Comparison of ENCODE assay signal across 12 mouse cellular contexts in the genomic region with DNA sequence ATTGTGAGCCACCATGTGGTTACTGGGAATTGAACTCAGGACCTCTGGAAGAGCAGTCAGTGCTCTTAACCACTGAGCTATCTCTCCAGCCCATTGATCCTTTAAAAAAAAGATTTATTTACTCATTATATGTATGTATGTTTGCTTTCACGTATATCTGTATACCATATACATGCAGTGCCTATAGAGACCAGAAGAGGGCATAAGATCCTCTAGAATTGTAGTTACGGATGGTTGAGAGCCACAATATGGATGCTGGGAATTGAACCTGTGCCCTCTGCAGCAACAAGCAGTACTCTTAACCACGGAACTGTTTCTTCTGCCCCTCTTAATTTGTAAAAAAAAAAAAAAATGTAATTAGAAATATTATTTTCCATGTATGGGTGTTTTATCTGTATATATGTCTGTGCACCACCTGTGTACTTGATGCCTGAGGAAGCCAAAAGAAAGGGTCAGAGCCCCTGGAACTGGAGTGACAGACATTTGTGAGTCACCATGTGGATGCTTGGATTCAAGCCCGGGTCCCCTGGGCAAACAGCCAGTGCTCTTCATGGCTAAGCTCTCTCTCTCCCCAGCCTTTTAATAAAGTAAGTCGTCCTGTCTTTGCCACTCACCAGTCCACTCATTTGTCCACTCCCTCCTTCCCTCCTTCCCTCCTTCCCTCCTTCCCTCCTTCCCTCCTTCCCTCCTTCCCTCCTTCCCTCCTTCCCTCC. TPM values are rescaled to one million over a fixed set of nuclear protein-coding genes. Genes with fewer than 3 reads are reported as not detected.
DNase-seq lines count a peak whose midpoint lies in the region; ATAC-seq and TF ChIP-seq lines count a peak whose summit lies in the region.
"Had no signal": no experiment of that assay in that cellular context is flagged by ENCODE, and none has a peak within 500 bp of the region (broad histone marks: within the 10 kb centered on the region; RNA-seq: fewer than 3 reads in every experiment).

No protein-coding gene starts in this region.

- TF ChIP-seq CTCF in ES-Bruce4 (IDR thresholded peaks at IDR 0.05; ENCODE audit: low read depth, low read length) = peak; percentile 9
- no peak for TF ChIP-seq CTCF in brain, embryonic 14.5 days (IDR thresholded peaks at IDR 0.05; ENCODE audit: borderline replicate concordance, extremely low read depth, insufficient read depth, insufficient read length)

- H3K27me3 ChIP-seq in forebrain, embryonic 14.5 days (replicated peaks; ENCODE audit: control insufficient read depth, insufficient read depth, low read length) = no peaks in the 10 kb centered on the region
- H3K27me3 ChIP-seq in forebrain, embryonic 15.5 days = peaks cover 12% of the 10 kb centered on the region; the same call in 1 of the 2 replicates
- H3K27me3 ChIP-seq in ES-Bruce4 (ENCODE audit: control insufficient read depth, insufficient read depth, low read length, poor library complexity, severe bottlenecking) = no peaks in the 10 kb centered on the region; the same call in 1 of the 2 replicates
- H3K27me3 ChIP-seq in hindbrain, embryonic 12.5 days = peaks cover 2% of the 10 kb centered on the region; the same call in 1 of the 2 replicates
- H3K27me3 ChIP-seq: megakaryocyte, embryonic 14.5 days had no signal

- no peak overlapping the region for H3K9ac ChIP-seq in forebrain, embryonic 14.5 days (ENCODE audit: low read length)
- no peak overlapping the region for H3K9ac ChIP-seq in forebrain, embryonic 15.5 days (replicated peaks)
- H3K9ac ChIP-seq in ES-Bruce4 (ENCODE audit: low read depth, poor library complexity, severe bottlenecking) = no peak overlapping the region
- no peak overlapping the region for H3K9ac ChIP-seq in hindbrain, embryonic 12.5 days

- H3K36me3 ChIP-seq in forebrain, embryonic 14.5 days (ENCODE audit: control insufficient read depth, insufficient read depth, low read length) = no peaks in the 10 kb centered on the region
- no peaks in the 10 kb centered on the region for H3K36me3 ChIP-seq in forebrain, embryonic 15.5 days
- no peaks in the 10 kb centered on the region for H3K36me3 ChIP-seq in ES-Bruce4 (ENCODE audit: control insufficient read depth, insufficient read depth, low read length, poor library complexity, severe bottlenecking)
- H3K36me3 ChIP-seq in hindbrain, embryonic 12.5 days = no peaks in the 10 kb centered on the region
- H3K36me3 ChIP-seq: G1E had no signal

- 56% methylated on average over 5 of the region's 5 CpGs for WGBS in forebrain, embryonic 14.5 days
- 52% methylated on average over 5 of the region's 5 CpGs for WGBS in forebrain, embryonic 15.5 days
- 77% methylated on average over 5 of the region's 5 CpGs for WGBS in hindbrain, embryonic 12.5 days

- intact Hi-C loops in left cerebral cortex, postnatal 4 days (cut with DNase I) = no loop called here
- intact Hi-C loops in left cerebral cortex, postnatal 25 days (cut with DNase I) = no loop called here

- peak; percentile 67 for DNase-seq in forebrain, embryonic 14.5 days (ENCODE audit: low spot score)
- peak; percentile 84 for DNase-seq in left cerebral cortex, postnatal 4 days
- no peak for DNase-seq in left cerebral cortex, postnatal 25 days (ENCODE audit: low spot score in 2 of 2)
- DNase-seq in brain, embryonic 14.5 days (ENCODE audit: low read depth) = peak; percentile 80
- no peak for DNase-seq in left cerebral cortex, adult 9 months (ENCODE audit: low spot score in 2 of 2)
- DNase-seq: embryo, embryonic 11 days had no signal

- H3K9me3 ChIP-seq in forebrain, embryonic 14.5 days (replicated peaks; ENCODE audit: control insufficient read depth, low read length) = no peaks in the 10 kb centered on the region
- H3K9me3 ChIP-seq in forebrain, embryonic 15.5 days = no peaks in the 10 kb centered on the region
- H3K9me3 ChIP-seq in ES-Bruce4 (replicated peaks; ENCODE audit: control insufficient read depth, insufficient read depth, low read length, poor library complexity, severe bottlenecking) = no peaks in the 10 kb centered on the region
- H3K9me3 ChIP-seq in hindbrain, embryonic 12.5 days (replicated peaks) = no peaks in the 10 kb centered on the region
- H3K9me3 ChIP-seq: G1E had no signal

- H3K4me1 ChIP-seq in forebrain, embryonic 14.5 days (ENCODE audit: control insufficient read depth, insufficient read depth, low read length) = no peaks in the 10 kb centered on the region
- no peaks in the 10 kb centered on the region for H3K4me1 ChIP-seq in forebrain, embryonic 15.5 days
- no peaks in the 10 kb centered on the region for H3K4me1 ChIP-seq in ES-Bruce4 (ENCODE audit: control insufficient read depth, insufficient read depth, low read length)
- no peaks in the 10 kb centered on the region for H3K4me1 ChIP-seq in hindbrain, embryonic 12.5 days

- TF ChIP-seq EP300 in ES-Bruce4 (IDR thresholded peaks at IDR 0.05; ENCODE audit: insufficient read depth, low read depth, low read length) = no peak

- no peak overlapping the region for H3K4me3 ChIP-seq in forebrain, embryonic 14.5 days (ENCODE audit: low read depth, low read length)
- no peak overlapping the region for H3K4me3 ChIP-seq in forebrain, embryonic 15.5 days
- no peak overlapping the region for H3K4me3 ChIP-seq in ES-Bruce4 (ENCODE audit: low read depth, low read length)
- no peak overlapping the region for H3K4me3 ChIP-seq in hindbrain, embryonic 12.5 days
- H3K4me3 ChIP-seq: megakaryocyte, embryonic 14.5 days had no signal

- no peak overlapping the region for H3K27ac ChIP-seq in forebrain, embryonic 14.5 days (ENCODE audit: low read depth, low read length)
- H3K27ac ChIP-seq in forebrain, embryonic 15.5 days (replicated peaks) = no peak overlapping the region
- H3K27ac ChIP-seq in ES-Bruce4 (ENCODE audit: insufficient read depth, low read length) = no peak overlapping the region
- H3K27ac ChIP-seq in hindbrain, embryonic 12.5 days = no peak overlapping the region

- no peak for ATAC-seq in forebrain, embryonic 14.5 days
- no peak for ATAC-seq in forebrain, embryonic 15.5 days (replicated peaks)
- no peak for ATAC-seq in hindbrain, embryonic 12.5 days (ENCODE audit: low FRiP score)

- H3K4me2 ChIP-seq in forebrain, embryonic 14.5 days (ENCODE audit: low read length) = no peak overlapping the region
- no peak overlapping the region for H3K4me2 ChIP-seq in forebrain, embryonic 15.5 days (replicated peaks)
- H3K4me2 ChIP-seq in hindbrain, embryonic 12.5 days (replicated peaks) = no peak overlapping the region

- no peak for TF ChIP-seq POLR2A in ES-Bruce4 (IDR thresholded peaks at IDR 0.05; ENCODE audit: insufficient read depth, low read length)
- TF ChIP-seq POLR2A in brain, embryonic 14.5 days (IDR thresholded peaks at IDR 0.05; ENCODE audit: borderline replicate concordance, extremely low read depth, insufficient read depth, insufficient read length, poor library complexity, severe bottlenecking) = no peak

RNA-seq across cellular contexts. Expression of gene Pmis2, which starts 7.0 kb away (rescaled TPM):
- not detected in 2 replicates for polyA plus RNA-seq in forebrain, embryonic 14.5 days (2014; fragmentation: Nextera tagmentation; extraction: Ambion mirVana)
- not detected in 2 replicates for polyA plus RNA-seq in forebrain, embryonic 15.5 days (2015; fragmentation: Nextera tagmentation; extraction: Ambion mirVana)
- total RNA-seq in left cerebral cortex, postnatal 4 days (2021) = not detected
- total RNA-seq in left cerebral cortex, postnatal 25 days (2021) = not detected
- polyA plus RNA-seq in ES-Bruce4 (2011; ENCODE audit: insufficient read depth, insufficient read length, low read depth, missing spikeins) = not detected in 2 replicates
- polyA plus RNA-seq in brain, embryonic 14.5 days (2012; rRNA removed) = not detected in 2 replicates
- polyA plus RNA-seq in hindbrain, embryonic 12.5 days (2016; fragmentation: Nextera tagmentation; extraction: Ambion mirVana) = not detected in 2 replicates
- total RNA-seq: G1E; layer of hippocampus, postnatal 25 days had no signal
- polyA plus RNA-seq: G1E had no signal

RNA-seq across cellular contexts. Expression of gene Haus5, which starts 13.6 kb away (rescaled TPM):
- polyA plus RNA-seq in forebrain, embryonic 14.5 days (2014; fragmentation: Nextera tagmentation; extraction: Ambion mirVana) = 32.9 and 35.8 TPM in 2 replicates
- polyA plus RNA-seq in forebrain, embryonic 15.5 days (2015; fragmentation: Nextera tagmentation; extraction: Ambion mirVana) = 36.2 and 38.3 TPM in 2 replicates
- 10 to 100 TPM; 12.7 to 13.3 TPM for total RNA-seq in left cerebral cortex, postnatal 4 days (2021)
- total RNA-seq in left cerebral cortex, postnatal 25 days (2021) = 1 to 10 TPM; 3.5 to 6.4 TPM
- polyA plus RNA-seq in ES-Bruce4 (2011; ENCODE audit: insufficient read depth, insufficient read length, low read depth, missing spikeins) = 16.9 and 17.8 TPM in 2 replicates
- polyA plus RNA-seq in brain, embryonic 14.5 days (2012; rRNA removed) = 21.9 and 36.6 TPM in 2 replicates
- polyA plus RNA-seq in hindbrain, embryonic 12.5 days (2016; fragmentation: Nextera tagmentation; extraction: Ambion mirVana) = 35.4 and 38.4 TPM in 2 replicates

RNA-seq across cellular contexts. Expression of gene 2200002J24Rik, which starts 20.3 kb away (rescaled TPM):
- not detected in 2 replicates for polyA plus RNA-seq in forebrain, embryonic 14.5 days (2014; fragmentation: Nextera tagmentation; extraction: Ambion mirVana)
- not detected in 2 replicates for polyA plus RNA-seq in forebrain, embryonic 15.5 days (2015; fragmentation: Nextera tagmentation; extraction: Ambion mirVana)
- total RNA-seq in left cerebral cortex, postnatal 4 days (2021) = not detected
- not detected for total RNA-seq in left cerebral cortex, postnatal 25 days (2021)
- not detected in 2 replicates for polyA plus RNA-seq in ES-Bruce4 (2011; ENCODE audit: insufficient read depth, insufficient read length, low read depth, missing spikeins)
- polyA plus RNA-seq in brain, embryonic 14.5 days (2012; rRNA removed) = 0.32 TPM in 1 of 2 replicates, not detected in the other
- not detected in 2 replicates for polyA plus RNA-seq in hindbrain, embryonic 12.5 days (2016; fragmentation: Nextera tagmentation; extraction: Ambion mirVana)
- total RNA-seq: G1E; layer of hippocampus, postnatal 25 days had no signal
- polyA plus RNA-seq: G1E had no signal

RNA-seq across cellular contexts. Expression of gene Rbm42, which starts 28.3 kb away (rescaled TPM):
- polyA plus RNA-seq in forebrain, embryonic 14.5 days (2014; fragmentation: Nextera tagmentation; extraction: Ambion mirVana) = 120 and 133 TPM in 2 replicates
- 167 and 169 TPM in 2 replicates for polyA plus RNA-seq in forebrain, embryonic 15.5 days (2015; fragmentation: Nextera tagmentation; extraction: Ambion mirVana)
- 10 to 100 TPM; 81.9 TPM for total RNA-seq in left cerebral cortex, postnatal 4 days (2021)
- 10 to 100 TPM; 66.8 to 70.8 TPM for total RNA-seq in left cerebral cortex, postnatal 25 days (2021)
- polyA plus RNA-seq in ES-Bruce4 (2011; ENCODE audit: insufficient read depth, insufficient read length, low read depth, missing spikeins) = 42.3 and 47.0 TPM in 2 replicates
- polyA plus RNA-seq in brain, embryonic 14.5 days (2012; rRNA removed) = 91.6 and 103 TPM in 2 replicates
- polyA plus RNA-seq in hindbrain, embryonic 12.5 days (2016; fragmentation: Nextera tagmentation; extraction: Ambion mirVana) = 153 and 160 TPM in 2 replicates

RNA-seq across cellular contexts. Expression of gene Atp4a, which starts 33.6 kb away (rescaled TPM):
- polyA plus RNA-seq in forebrain, embryonic 14.5 days (2014; fragmentation: Nextera tagmentation; extraction: Ambion mirVana) = 0.84 and 1.2 TPM in 2 replicates
- polyA plus RNA-seq in forebrain, embryonic 15.5 days (2015; fragmentation: Nextera tagmentation; extraction: Ambion mirVana) = 1.1 and 1.9 TPM in 2 replicates
- 1 to 10 TPM; 4.0 to 5.1 TPM for total RNA-seq in left cerebral cortex, postnatal 4 days (2021)
- 1 to 10 TPM in 1 of 2 experiments, under 1 TPM in 1; 0.60 to 1.2 TPM for total RNA-seq in left cerebral cortex, postnatal 25 days (2021)
- polyA plus RNA-seq in ES-Bruce4 (2011; ENCODE audit: insufficient read depth, insufficient read length, low read depth, missing spikeins) = 1.4 and 1.6 TPM in 2 replicates
- 1.7 and 2.4 TPM in 2 replicates for polyA plus RNA-seq in brain, embryonic 14.5 days (2012; rRNA removed)
- 0.93 and 1.3 TPM in 2 replicates for polyA plus RNA-seq in hindbrain, embryonic 12.5 days (2016; fragmentation: Nextera tagmentation; extraction: Ambion mirVana)
- polyA plus RNA-seq: G1E had no signal

Comparison
In these comparisons a context has a peak if more than half of its experiments do, and no peak if none do; other contexts are left out.
1. DNase-seq: peak in forebrain, embryonic 14.5 days (single experiment), left cerebral cortex, postnatal 4 days (single experiment) and brain, embryonic 14.5 days (single experiment); none in left cerebral cortex, postnatal 25 days (0 of 2) and left cerebral cortex, adult 9 months (0 of 2).